Mouse (Mus musculus): ENCODE results near the gene Mag.

- TF ChIP-seq CTCF (IDR thresholded peaks at IDR 0.05; ENCODE audit: low read depth, low read length) (no peak), GATA1 (IDR thresholded peaks at IDR 0.05; ENCODE audit: borderline replicate concordance, low read length) (no peak), POLR2AphosphoS5 (IDR thresholded peaks at IDR 0.05; ENCODE audit: insufficient replicate concordance, low read depth, low read length) (no peak)
These were observed 2.5 kb upstream of the Mag start for GRCm38 (mm10) chr7:30917219-30917618.

All from G1E (cell line).